Mouse (Mus musculus) olfactory bulb, adult 2 months (tissue): Measurements from ENCODE around the gene Tgfbr2.

ENCODE experiments used
- CTCF ChIP-seq: fragments of 200-500 bp; IDR thresholded peaks from 2 replicates; pipeline ENCODE4 v1.5.1; 2012; ENCODE audit warnings: low read depth, mild to moderate bottlenecking, low read length, moderate library complexity; ENCODE audit not compliant: insufficient read depth
- POLR2A ChIP-seq: fragments of 200-500 bp; IDR thresholded peaks from 2 replicates; pipeline ENCODE4 v1.6.1; 2012; ENCODE audit warnings: mild to moderate bottlenecking, low read depth, low read length, moderate library complexity; ENCODE audit not compliant: insufficient read depth

GRCm38 (mm10) chr9:116039981-116040380 is 135.2 kb downstream of the Tgfbr2 start:
- TF ChIP-seq POLR2A (no peak), CTCF (no peak)
